Mouse (Mus musculus): ENCODE measurements around the gene Grip1. TPM values are rescaled to one million over a fixed set of nuclear protein-coding genes. Genes with fewer than 3 reads are reported as not detected.
A peak's percentile ranks its signal among the peaks of the same experiment; 100 is the strongest.

Grip1 gene
- polyA plus RNA-seq, 1 experiment from 2014 or later, result 4.3 TPM

DNA sequence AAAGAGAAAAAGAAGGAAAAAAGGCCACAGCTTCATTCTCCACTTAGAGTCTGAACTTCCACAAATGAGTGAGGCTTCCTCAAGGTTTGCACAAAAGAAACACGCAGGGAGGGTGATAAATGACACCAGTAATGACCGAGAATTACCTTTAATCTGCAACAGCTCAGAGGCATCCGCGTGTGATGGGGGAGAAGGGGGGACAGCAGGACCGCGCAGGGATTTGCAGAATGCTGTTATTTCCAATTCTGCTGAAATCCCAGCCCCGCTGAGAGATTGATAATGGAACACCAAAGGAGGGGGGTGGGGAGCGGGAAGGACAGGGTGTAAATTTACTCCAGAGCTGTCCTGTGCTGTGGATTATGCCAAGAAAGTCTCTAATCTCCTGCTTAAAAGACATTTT lies 352.5 kb downstream of the Grip1 start:
- no peaks in the 10 kb centered on the region for H3K9me3 ChIP-seq (ENCODE audit: control insufficient read depth, low read depth, low read length)
- H3K27ac ChIP-seq (ENCODE audit: low read length), result no peak overlapping the region
- no peak overlapping the region for H3K9ac ChIP-seq (replicated peaks; ENCODE audit: low read depth, low read length)
- no peak overlapping the region for H3K4me2 ChIP-seq (replicated peaks; ENCODE audit: low read depth, low read length)
- no peak for ATAC-seq (ENCODE audit: insufficient number of reproducible peaks, insufficient read depth, low FRiP score, low read depth)
- no peaks in the 10 kb centered on the region for H3K27me3 ChIP-seq (ENCODE audit: control insufficient read depth, insufficient read depth, low read length)
- no peaks in the 10 kb centered on the region for H3K4me1 ChIP-seq (ENCODE audit: control insufficient read depth, insufficient read depth, low read length)
- no peaks in the 10 kb centered on the region for H3K36me3 ChIP-seq (ENCODE audit: control insufficient read depth, insufficient read depth, low read length)
- H3K4me3 ChIP-seq (ENCODE audit: low read depth, low read length), result no peak overlapping the region
- WGBS, result 30% methylated on average over 8 of the region's 8 CpGs

GRCm38 (mm10) chr10:119808384-119808783 lies 354.8 kb downstream of the Grip1 start:
- H3K36me3 ChIP-seq (ENCODE audit: control insufficient read depth, insufficient read depth, low read length), result no peaks in the 10 kb centered on the region
- H3K27ac ChIP-seq (ENCODE audit: low read length), result no peak overlapping the region
- H3K27me3 ChIP-seq (ENCODE audit: control insufficient read depth, insufficient read depth, low read length), result no peaks in the 10 kb centered on the region
- no peak for ATAC-seq (ENCODE audit: insufficient number of reproducible peaks, insufficient read depth, low FRiP score, low read depth)
- H3K4me3 ChIP-seq (ENCODE audit: low read depth, low read length), result no peak overlapping the region
- H3K9ac ChIP-seq (replicated peaks; ENCODE audit: low read depth, low read length), result no peak overlapping the region
- no peak overlapping the region for H3K4me2 ChIP-seq (replicated peaks; ENCODE audit: low read depth, low read length)
- no peaks in the 10 kb centered on the region for H3K4me1 ChIP-seq (ENCODE audit: control insufficient read depth, insufficient read depth, low read length)
- no peaks in the 10 kb centered on the region for H3K9me3 ChIP-seq (ENCODE audit: control insufficient read depth, low read depth, low read length)
- 90% methylated on average over 5 of the region's 5 CpGs for WGBS

GRCm38 (mm10) chr10:119814087-119814486 lies 360.5 kb downstream of the Grip1 start:
- H3K9me3 ChIP-seq (ENCODE audit: control insufficient read depth, low read depth, low read length), result no peaks in the 10 kb centered on the region
- no peaks in the 10 kb centered on the region for H3K36me3 ChIP-seq (ENCODE audit: control insufficient read depth, insufficient read depth, low read length)
- H3K4me2 ChIP-seq (replicated peaks; ENCODE audit: low read depth, low read length), result no peak overlapping the region
- no peak overlapping the region for H3K27ac ChIP-seq (ENCODE audit: low read length)
- 77% methylated on average over 4 of the region's 4 CpGs for WGBS
- peaks cover 5% of the 10 kb centered on the region; the same call in 1 of the 2 replicates for H3K4me1 ChIP-seq (ENCODE audit: control insufficient read depth, insufficient read depth, low read length)
- H3K9ac ChIP-seq (replicated peaks; ENCODE audit: low read depth, low read length), result no peak overlapping the region
- no peak for ATAC-seq (ENCODE audit: insufficient number of reproducible peaks, insufficient read depth, low FRiP score, low read depth)
- no peaks in the 10 kb centered on the region for H3K27me3 ChIP-seq (ENCODE audit: control insufficient read depth, insufficient read depth, low read length)
- no peak overlapping the region for H3K4me3 ChIP-seq (ENCODE audit: low read depth, low read length)

DNA sequence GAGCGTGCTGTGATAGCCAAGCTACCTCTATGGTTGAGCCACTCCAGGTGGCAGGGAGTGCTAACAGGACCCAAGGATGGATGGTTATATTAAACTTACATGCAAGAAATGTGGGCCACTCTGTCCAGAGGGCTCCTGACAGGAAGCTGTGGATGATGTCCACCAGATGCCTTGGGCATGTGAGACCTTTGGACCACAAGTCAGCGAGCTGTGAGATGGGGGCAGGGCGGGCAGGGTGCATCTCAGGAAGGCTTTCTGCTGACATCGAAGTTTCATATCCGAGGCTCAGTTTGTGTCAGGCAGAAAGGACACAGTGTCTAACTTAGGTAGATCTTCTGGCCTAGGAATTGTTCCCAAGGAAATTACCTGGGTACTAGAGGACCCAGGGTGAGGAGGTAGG lies 362.4 kb downstream of the Grip1 start:
- H3K4me1 ChIP-seq (ENCODE audit: control insufficient read depth, insufficient read depth, low read length), result peaks cover 13% of the 10 kb centered on the region; the same call in 1 of the 2 replicates
- 45% methylated on average over 5 of the region's 5 CpGs for WGBS
- H3K36me3 ChIP-seq (ENCODE audit: control insufficient read depth, insufficient read depth, low read length), result no peaks in the 10 kb centered on the region
- no peak overlapping the region for H3K4me2 ChIP-seq (replicated peaks; ENCODE audit: low read depth, low read length)
- no peaks in the 10 kb centered on the region for H3K9me3 ChIP-seq (ENCODE audit: control insufficient read depth, low read depth, low read length)
- H3K27ac ChIP-seq (ENCODE audit: low read length), result no peak overlapping the region
- no peaks in the 10 kb centered on the region for H3K27me3 ChIP-seq (ENCODE audit: control insufficient read depth, insufficient read depth, low read length)
- H3K4me3 ChIP-seq (ENCODE audit: low read depth, low read length), result no peak overlapping the region
- H3K9ac ChIP-seq (replicated peaks; ENCODE audit: low read depth, low read length), result no peak overlapping the region
- no peak for ATAC-seq (ENCODE audit: insufficient number of reproducible peaks, insufficient read depth, low FRiP score, low read depth)

DNA sequence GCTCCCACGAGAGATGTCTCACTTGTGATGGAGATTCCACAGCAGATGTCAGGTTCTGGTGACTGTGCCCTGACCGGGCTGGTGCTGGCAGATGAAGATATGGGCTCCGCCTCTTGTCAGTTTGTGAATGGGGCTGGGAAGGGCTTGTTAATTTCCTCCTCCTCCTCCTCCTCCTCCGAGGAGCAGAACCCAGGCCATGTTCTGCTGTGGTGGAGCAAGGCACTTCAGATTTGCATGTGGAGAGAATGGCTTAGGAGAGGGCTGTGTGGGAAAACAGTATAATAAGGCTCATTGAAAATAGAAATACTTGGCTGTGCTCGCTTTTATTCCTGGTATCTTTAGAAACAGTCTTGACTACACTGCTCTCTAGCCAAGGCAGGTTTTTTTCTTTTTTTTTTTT lies 364.8 kb downstream of the Grip1 start:
- Histone ChIP-seq H3K27me3 (ENCODE audit: control insufficient read depth, insufficient read depth, low read length) (no peaks in the 10 kb centered on the region), H3K27ac (ENCODE audit: low read length) (no peak overlapping the region), H3K4me3 (ENCODE audit: low read depth, low read length) (no peak overlapping the region), H3K9me3 (ENCODE audit: control insufficient read depth, low read depth, low read length) (no peaks in the 10 kb centered on the region), H3K4me2 (replicated peaks; ENCODE audit: low read depth, low read length) (no peak overlapping the region), H3K36me3 (ENCODE audit: control insufficient read depth, insufficient read depth, low read length) (no peaks in the 10 kb centered on the region), H3K9ac (replicated peaks; ENCODE audit: low read depth, low read length) (no peak overlapping the region), H3K4me1 (ENCODE audit: control insufficient read depth, insufficient read depth, low read length) (peaks cover 13% of the 10 kb centered on the region; the same call in 1 of the 2 replicates)
- ATAC-seq (ENCODE audit: insufficient number of reproducible peaks, insufficient read depth, low FRiP score, low read depth), result no peak
- WGBS, result 55% methylated on average over 5 of the region's 5 CpGs

- H3K27me3 ChIP-seq (ENCODE audit: control insufficient read depth, insufficient read depth, low read length), result no peaks in the 10 kb centered on the region
- no peaks in the 10 kb centered on the region for H3K36me3 ChIP-seq (ENCODE audit: control insufficient read depth, insufficient read depth, low read length)
- ATAC-seq (ENCODE audit: insufficient number of reproducible peaks, insufficient read depth, low FRiP score, low read depth), result no peak
- H3K4me3 ChIP-seq (ENCODE audit: low read depth, low read length), result peak overlapping the region; percentile 2; the same call in 1 of the 2 replicates
- WGBS, result 25% methylated on average over 17 of the region's 17 CpGs
- peak overlapping the region; percentile 40 for H3K4me2 ChIP-seq (replicated peaks; ENCODE audit: low read depth, low read length)
- H3K4me1 ChIP-seq (ENCODE audit: control insufficient read depth, insufficient read depth, low read length), result peaks cover 13% of the 10 kb centered on the region; the same call in 1 of the 2 replicates
- H3K9ac ChIP-seq (replicated peaks; ENCODE audit: low read depth, low read length), result no peak overlapping the region
- H3K9me3 ChIP-seq (ENCODE audit: control insufficient read depth, low read depth, low read length), result no peaks in the 10 kb centered on the region
- H3K27ac ChIP-seq (ENCODE audit: low read length), result no peak overlapping the region
Measured at GRCm38 (mm10) chr10:119819102-119819681, 365.6 kb downstream of the Grip1 start.

- Histone ChIP-seq H3K36me3 (ENCODE audit: control insufficient read depth, insufficient read depth, low read length) (no peaks in the 10 kb centered on the region), H3K9ac (replicated peaks; ENCODE audit: low read depth, low read length) (no peak overlapping the region), H3K4me3 (ENCODE audit: low read depth, low read length) (peak overlapping the region; percentile 2; the same call in 1 of the 2 replicates), H3K9me3 (ENCODE audit: control insufficient read depth, low read depth, low read length) (no peaks in the 10 kb centered on the region), H3K27me3 (ENCODE audit: control insufficient read depth, insufficient read depth, low read length) (no peaks in the 10 kb centered on the region), H3K4me1 (ENCODE audit: control insufficient read depth, insufficient read depth, low read length) (peaks cover 13% of the 10 kb centered on the region; the same call in 1 of the 2 replicates), H3K27ac (ENCODE audit: low read length) (no peak overlapping the region), H3K4me2 (replicated peaks; ENCODE audit: low read depth, low read length) (peak overlapping the region; percentile 40)
- ATAC-seq (ENCODE audit: insufficient number of reproducible peaks, insufficient read depth, low FRiP score, low read depth), result no peak
- 25% methylated on average over 5 of the region's 5 CpGs for WGBS
Measured at GRCm38 (mm10) chr10:119819740-119820139, 366.1 kb downstream of the Grip1 start.

GRCm38 (mm10) chr10:119820428-119820827 lies 366.8 kb downstream of the Grip1 start:
- no peak for ATAC-seq (ENCODE audit: insufficient number of reproducible peaks, insufficient read depth, low FRiP score, low read depth)
- WGBS, result 49% methylated on average over 4 of the region's 4 CpGs

DNA sequence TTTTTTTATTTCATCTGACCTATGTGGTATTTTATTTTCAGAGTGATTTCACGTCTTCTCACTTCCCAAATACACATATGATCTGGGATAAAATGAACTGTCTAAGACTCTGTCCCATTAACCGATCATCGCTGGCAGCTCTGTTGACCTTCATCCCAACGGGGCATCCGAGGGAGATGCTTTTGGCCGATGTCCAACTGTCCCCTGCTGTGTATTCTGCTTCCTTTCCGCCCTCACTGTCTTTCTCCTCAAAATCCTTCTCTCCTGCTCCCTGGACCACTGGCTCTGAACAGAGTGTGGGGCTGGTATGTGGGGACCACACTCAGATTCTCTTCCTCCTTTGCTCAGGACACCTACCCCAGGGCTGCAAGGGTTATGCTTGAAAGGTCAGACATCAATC lies 370.1 kb downstream of the Grip1 start:
- no peaks in the 10 kb centered on the region for H3K36me3 ChIP-seq (ENCODE audit: control insufficient read depth, insufficient read depth, low read length)
- H3K4me3 ChIP-seq (ENCODE audit: low read depth, low read length), result no peak overlapping the region
- H3K27me3 ChIP-seq (ENCODE audit: control insufficient read depth, insufficient read depth, low read length), result no peaks in the 10 kb centered on the region
- no peak overlapping the region for H3K4me2 ChIP-seq (replicated peaks; ENCODE audit: low read depth, low read length)
- H3K9ac ChIP-seq (replicated peaks; ENCODE audit: low read depth, low read length), result no peak overlapping the region
- peaks cover 12% of the 10 kb centered on the region; the same call in 1 of the 2 replicates for H3K4me1 ChIP-seq (ENCODE audit: control insufficient read depth, insufficient read depth, low read length)
- WGBS, result 48% methylated on average over 7 of the region's 7 CpGs
- ATAC-seq (ENCODE audit: insufficient number of reproducible peaks, insufficient read depth, low FRiP score, low read depth), result no peak
- no peaks in the 10 kb centered on the region for H3K9me3 ChIP-seq (ENCODE audit: control insufficient read depth, low read depth, low read length)
- H3K27ac ChIP-seq (ENCODE audit: low read length), result no peak overlapping the region

More at GRCm38 (mm10) chr10:119820428-119820827, 366.8 kb downstream of the Grip1 start:
- no peak overlapping the region for H3K9ac ChIP-seq (replicated peaks; ENCODE audit: low read depth, low read length)
- H3K4me3 ChIP-seq (ENCODE audit: low read depth, low read length), result no peak overlapping the region
- H3K4me1 ChIP-seq (ENCODE audit: control insufficient read depth, insufficient read depth, low read length), result peaks cover 13% of the 10 kb centered on the region; the same call in 1 of the 2 replicates
- no peaks in the 10 kb centered on the region for H3K36me3 ChIP-seq (ENCODE audit: control insufficient read depth, insufficient read depth, low read length)
- H3K9me3 ChIP-seq (ENCODE audit: control insufficient read depth, low read depth, low read length), result no peaks in the 10 kb centered on the region
- no peaks in the 10 kb centered on the region for H3K27me3 ChIP-seq (ENCODE audit: control insufficient read depth, insufficient read depth, low read length)
- no peak overlapping the region for H3K4me2 ChIP-seq (replicated peaks; ENCODE audit: low read depth, low read length)
- H3K27ac ChIP-seq (ENCODE audit: low read length), result no peak overlapping the region
